Mouse (Mus musculus) forebrain, postnatal 0 days (tissue): ENCODE results near the gene Nfatc2. TPM values are rescaled to one million over a fixed set of nuclear protein-coding genes. Genes with fewer than 3 reads are reported as not detected.

Experiments used
- ATAC-seq: fragments of 200-750 bp; cut with Nextera tagmentation; 2 replicates; pipeline ENCODE4 v1.8.0; 2017; ENCODE audit warnings: mild to moderate bottlenecking, moderate library complexity
- DNase-seq: peaks from one replicate; pipeline ENCODE4 v3.0.0-alpha.2; 2015
- H3K27ac ChIP-seq: fragments of 300-500 bp; sonication (generic); 2 replicates; pipeline ENCODE4 v1.5.1; 2014; ENCODE audit warnings: low read depth, mild to moderate bottlenecking, antibody characterized with exemption, low read length, moderate library complexity, mixed read lengths
- H3K27me3 ChIP-seq: fragments of 300-500 bp; sonication (generic); 2 replicates; pipeline ENCODE4 v1.6.1; 2014; ENCODE audit warnings: mild to moderate bottlenecking, low read length, mixed read lengths; ENCODE audit not compliant: insufficient read depth
- H3K36me3 ChIP-seq: fragments of 300-500 bp; sonication (generic); 2 replicates; pipeline ENCODE4 v1.6.1; 2014; ENCODE audit warnings: mild to moderate bottlenecking, moderate library complexity; ENCODE audit not compliant: insufficient read depth
- H3K4me1 ChIP-seq: fragments of 300-500 bp; sonication (generic); 2 replicates; pipeline ENCODE4 v1.6.1; 2014; ENCODE audit warnings: antibody characterized with exemption; ENCODE audit not compliant: insufficient read depth
- H3K4me2 ChIP-seq: fragments of 300-500 bp; sonication (generic); 2 replicates; pipeline ENCODE4 v1.6.1; 2014; ENCODE audit warnings: low read depth, mild to moderate bottlenecking, moderate library complexity
- H3K4me3 ChIP-seq: fragments of 300-500 bp; sonication (generic); 2 replicates; pipeline ENCODE4 v1.5.1; 2014; ENCODE audit warnings: low read depth, low read length, mixed read lengths
- H3K9ac ChIP-seq: fragments of 300-500 bp; sonication (generic); 2 replicates; pipeline ENCODE4 v1.6.1; 2014; ENCODE audit warnings: mild to moderate bottlenecking
- H3K9me3 ChIP-seq: fragments of 300-500 bp; sonication (generic); 2 replicates; pipeline ENCODE4 v1.6.1; 2016; ENCODE audit warnings: low read length
- CTCF ChIP-seq: sonication (generic); IDR thresholded peaks from 2 replicates; pipeline ENCODE4 v1.5.1; 2016; ENCODE audit warnings: antibody characterized with exemption, control low read depth, low read depth
- WGBS: fragments of 180-500 bp; shearing (Covaris S2); extraction: QIAGEN DNeasy Blood & Tissue Kit; methylation state at CpG from one replicate; pipeline ENCODE4 v1.1.7; 2014; 5-methylcytosine and 5-hydroxymethylcytosine counted together
- polyA plus RNA-seq: library from polyadenylated mRNA; unstranded; fragments of >200 nt; fragmentation: Nextera tagmentation; extraction: Ambion mirVana; gene quantifications from 2 replicates; pipeline ENCODE4 v1.2.1, GENCODE M21; 2015
- total RNA-seq: library from RNA; depleted of rRNA; stranded (reverse); fragments of >200 nt; gene quantifications from 2 replicates; pipeline ENCODE4 v1.2.3, GENCODE M21; 2014

Nfatc2 gene
- total and polyA plus RNA-seq, 2 experiments from 2014 or later, result 3.1 to 3.2 TPM

DNA sequence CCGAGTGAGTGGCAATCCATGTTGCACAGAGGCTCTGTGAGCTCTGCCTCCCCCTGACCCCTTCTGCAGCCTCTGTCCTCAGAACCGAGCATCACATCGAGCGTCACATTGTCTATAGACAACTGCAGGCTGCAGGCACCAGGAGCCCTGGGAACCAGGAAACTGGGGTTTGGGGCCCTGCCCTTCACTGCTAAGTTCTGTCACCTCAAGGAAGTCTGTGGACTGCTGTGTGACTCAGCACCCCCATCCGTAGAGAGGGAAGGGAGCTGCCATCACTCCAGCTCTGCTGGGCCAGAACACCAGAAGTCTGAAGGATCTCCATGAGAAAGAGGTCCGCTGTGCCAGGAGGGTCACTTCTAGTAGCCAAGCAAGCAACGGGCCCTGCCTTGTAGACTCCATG is 84.7 kb downstream of the Nfatc2 start:
- H3K4me1 ChIP-seq, result no peaks in the 10 kb centered on the region
- no peaks in the 10 kb centered on the region for H3K27me3 ChIP-seq
- ATAC-seq (no peak), DNase-seq (no peak)
- no peak overlapping the region for H3K4me3 ChIP-seq
- 88% methylated on average over 7 of the region's 7 CpGs for WGBS
- H3K9ac ChIP-seq, result no peak overlapping the region
- H3K36me3 ChIP-seq, result no peaks in the 10 kb centered on the region
- no peaks in the 10 kb centered on the region for H3K9me3 ChIP-seq
- no peak for TF ChIP-seq CTCF
- H3K4me2 ChIP-seq, result no peak overlapping the region
- no peak overlapping the region for H3K27ac ChIP-seq

- DNase-seq, result no peak
- Histone ChIP-seq H3K4me3 (no peak overlapping the region), H3K9me3 (no peaks in the 10 kb centered on the region), H3K27me3 (no peaks in the 10 kb centered on the region), H3K27ac (no peak overlapping the region), H3K9ac (no peak overlapping the region), H3K36me3 (no peaks in the 10 kb centered on the region), H3K4me1 (no peaks in the 10 kb centered on the region), H3K4me2 (no peak overlapping the region)
- 78% methylated on average over 4 of the region's 4 CpGs for WGBS
- no peak for ATAC-seq
- TF ChIP-seq CTCF, result no peak
These were observed 86.0 kb downstream of the Nfatc2 start for GRCm38 (mm10) chr2:168515466-168515865.

- no peak overlapping the region for H3K27ac ChIP-seq
- H3K4me1 ChIP-seq, result no peaks in the 10 kb centered on the region
- no peaks in the 10 kb centered on the region for H3K27me3 ChIP-seq
- WGBS, result 84% methylated on average over 5 of the region's 5 CpGs
- DNase-seq (no peak), ATAC-seq (no peak)
- H3K4me3 ChIP-seq, result no peak overlapping the region
- TF ChIP-seq CTCF, result no peak
- H3K36me3 ChIP-seq, result no peaks in the 10 kb centered on the region
- H3K9ac ChIP-seq, result no peak overlapping the region
- no peaks in the 10 kb centered on the region for H3K9me3 ChIP-seq
- no peak overlapping the region for H3K4me2 ChIP-seq
These were observed 87.3 kb downstream of the Nfatc2 start for GRCm38 (mm10) chr2:168514131-168514530.

DNA sequence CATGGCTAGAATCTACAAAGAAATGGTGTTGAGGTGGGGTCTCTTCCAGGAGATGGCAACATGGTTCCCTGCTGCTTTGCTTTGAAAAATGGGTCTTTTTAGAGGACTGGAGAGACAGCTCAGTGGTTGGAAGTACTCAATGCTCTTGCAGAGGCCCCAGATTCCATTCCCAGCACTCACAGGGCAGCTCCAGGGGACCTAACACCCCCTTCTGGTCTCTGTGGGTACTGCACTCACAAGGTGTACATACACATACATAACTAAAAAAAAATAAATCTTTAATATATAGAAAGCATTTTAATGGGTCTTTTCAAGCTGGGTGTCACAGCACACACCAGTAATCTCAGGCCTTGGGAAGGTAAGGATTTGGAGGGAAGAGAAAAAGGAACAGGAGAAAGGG is 89.9 kb downstream of the Nfatc2 start:
- ATAC-seq, result no peak
- no peak overlapping the region for H3K4me2 ChIP-seq
- no peaks in the 10 kb centered on the region for H3K9me3 ChIP-seq
- no peak overlapping the region for H3K4me3 ChIP-seq
- no peak overlapping the region for H3K9ac ChIP-seq
- no peak for DNase-seq
- no peaks in the 10 kb centered on the region for H3K27me3 ChIP-seq
- H3K27ac ChIP-seq, result no peak overlapping the region
- no peaks in the 10 kb centered on the region for H3K36me3 ChIP-seq
- TF ChIP-seq CTCF, result no peak
- H3K4me1 ChIP-seq, result no peaks in the 10 kb centered on the region

- H3K36me3 ChIP-seq, result no peaks in the 10 kb centered on the region
- no peak for DNase-seq
- no peaks in the 10 kb centered on the region for H3K27me3 ChIP-seq
- H3K9me3 ChIP-seq, result no peaks in the 10 kb centered on the region
- no peak overlapping the region for H3K4me2 ChIP-seq
- H3K4me3 ChIP-seq, result no peak overlapping the region
- no peak for ATAC-seq
- TF ChIP-seq CTCF, result no peak
- WGBS, result 84% methylated on average over 13 of the region's 13 CpGs
- H3K27ac ChIP-seq, result no peak overlapping the region
- no peaks in the 10 kb centered on the region for H3K4me1 ChIP-seq
- no peak overlapping the region for H3K9ac ChIP-seq
These were observed 92.8 kb downstream of the Nfatc2 start for GRCm38 (mm10) chr2:168508469-168509198.

GRCm38 (mm10) chr2:168504431-168505182 is 96.8 kb downstream of the Nfatc2 start:
- no peak for ATAC-seq
- Histone ChIP-seq H3K27ac (no peak overlapping the region), H3K9me3 (no peaks in the 10 kb centered on the region), H3K9ac (no peak overlapping the region), H3K36me3 (no peaks in the 10 kb centered on the region), H3K4me1 (no peaks in the 10 kb centered on the region), H3K4me3 (no peak overlapping the region), H3K4me2 (no peak overlapping the region), H3K27me3 (no peaks in the 10 kb centered on the region)
- TF ChIP-seq CTCF, result no peak
- WGBS, result 74% methylated on average over 27 of the region's 27 CpGs
- DNase-seq, result no peak

DNA sequence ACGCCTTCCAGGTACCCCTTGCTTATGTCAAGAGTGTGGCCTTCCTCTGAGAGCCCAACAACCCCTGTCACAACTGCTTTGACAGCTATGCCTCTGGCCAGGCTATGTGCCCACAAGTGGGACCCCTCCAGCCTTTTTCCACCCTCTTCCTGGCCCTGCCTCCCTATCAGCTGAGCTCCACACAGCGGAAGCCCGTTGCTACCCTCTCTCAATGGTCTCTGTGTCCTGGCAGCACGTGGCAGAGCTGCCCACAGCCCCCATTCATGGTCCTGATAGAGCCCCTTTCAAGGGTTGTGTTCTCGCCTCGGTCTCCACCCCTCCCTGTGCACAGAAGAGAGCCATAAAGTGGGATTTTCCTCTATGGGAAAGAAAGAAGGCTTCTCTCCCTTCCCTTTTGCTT is 97.7 kb downstream of the Nfatc2 start:
- no peaks in the 10 kb centered on the region for H3K9me3 ChIP-seq
- 56% methylated on average over 6 of the region's 6 CpGs for WGBS
- ATAC-seq, result peak; percentile 40
- no peak overlapping the region for H3K4me3 ChIP-seq
- H3K4me1 ChIP-seq, result no peaks in the 10 kb centered on the region
- no peaks in the 10 kb centered on the region for H3K36me3 ChIP-seq
- H3K27ac ChIP-seq, result no peak overlapping the region
- DNase-seq, result no peak
- H3K4me2 ChIP-seq, result no peak overlapping the region
- no peaks in the 10 kb centered on the region for H3K27me3 ChIP-seq
- no peak for TF ChIP-seq CTCF
- no peak overlapping the region for H3K9ac ChIP-seq
